Mouse (Mus musculus) thymus, postnatal 10 days (tissue): ENCODE data around the gene Gstm7.

Experiments
- DNase-seq, 2 experiments: peaks; one replicate each; pipeline ENCODE4 v3.0.0; 2021; ENCODE audit warnings: low spot score in 2 of 2

Gstm7 gene

DNA sequence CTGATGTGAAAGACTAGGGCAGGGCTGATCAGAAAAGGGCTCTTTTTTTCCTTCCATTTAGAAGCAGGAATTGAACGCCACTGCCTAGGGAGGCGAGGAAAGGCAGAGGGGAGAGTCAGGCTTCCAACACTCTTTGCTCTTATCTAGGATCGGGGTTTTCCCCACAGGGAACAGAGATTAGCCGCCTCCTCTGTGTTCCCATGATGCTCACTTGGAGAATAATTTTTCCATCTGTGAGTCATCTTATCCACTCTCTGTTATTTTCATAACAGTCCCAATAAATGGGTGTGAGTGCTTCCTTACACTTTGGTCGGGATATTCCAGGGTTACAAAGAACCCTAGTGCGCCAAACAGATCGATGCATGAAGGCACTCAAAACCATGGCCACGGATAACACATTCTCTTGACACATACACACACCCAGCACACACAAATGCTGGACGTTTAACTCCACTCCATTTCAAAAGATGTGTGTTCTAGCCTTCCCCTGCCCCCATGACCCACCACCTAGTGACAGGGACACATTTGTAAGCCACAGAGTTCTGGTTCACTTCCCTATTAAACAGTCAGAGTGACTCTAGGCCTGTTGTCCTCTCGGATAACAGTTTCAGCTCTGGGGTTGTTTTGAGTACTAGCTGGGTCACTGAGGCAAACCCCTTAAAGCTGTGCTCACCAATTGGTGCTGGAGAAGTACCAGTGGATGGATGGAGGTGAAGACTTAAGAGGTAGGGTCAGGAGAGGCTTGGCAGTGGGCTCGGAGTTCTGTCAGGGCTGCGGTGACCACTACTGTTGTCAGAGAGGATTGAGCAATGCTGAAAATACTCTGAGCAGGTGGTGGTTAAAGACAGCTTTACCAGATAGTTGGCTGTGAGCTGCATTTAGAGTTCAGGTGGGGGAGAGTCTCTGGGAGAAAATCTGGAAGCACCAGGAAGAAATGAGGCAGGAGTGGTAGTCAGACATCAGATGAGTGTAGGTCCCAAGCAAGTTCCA, 53.6 kb downstream of the Gstm7 start:
- no peak for DNase-seq

DNA sequence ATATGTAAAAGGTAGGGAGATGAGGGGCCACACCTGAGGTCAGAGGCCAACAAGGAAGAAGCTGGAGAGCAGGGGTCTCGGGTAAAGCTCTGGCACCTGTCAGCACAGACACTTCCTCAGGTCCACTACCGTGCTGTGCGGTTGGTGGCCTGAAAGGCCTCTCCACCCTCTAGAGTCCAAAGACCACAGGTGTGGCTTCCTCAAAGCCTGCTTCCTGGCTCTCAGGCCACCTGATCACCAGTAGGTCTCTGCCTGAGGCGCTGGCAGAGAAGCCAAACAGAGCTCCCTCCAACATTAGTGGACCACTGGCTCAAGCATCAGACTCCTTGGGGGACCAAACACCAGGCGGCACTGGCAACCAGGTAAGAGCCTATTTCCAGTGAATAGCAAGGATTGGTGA, 54.6 kb downstream of the Gstm7 start, which contains the start of gene Eps8l3:
TSS of gene Eps8l3 (plus strand) at position 225 of the 400 bp plus-strand sequence.
- no peak for DNase-seq
